Mouse (Mus musculus): Measurements from ENCODE around the gene Rsph14.

GRCm38 (mm10) chr10:74934521-74934920, 97.9 kb downstream of the Rsph14 start:
- TF ChIP-seq ZNF384 (IDR thresholded peaks at IDR 0.05; ENCODE audit: low read depth, low read length) (no peak), NRF1 (IDR thresholded peaks at IDR 0.05; ENCODE audit: insufficient read depth, low read depth, low read length, poor library complexity, severe bottlenecking) (no peak), CTCF (IDR thresholded peaks at IDR 0.05 in 2 of 3, conservative IDR thresholded peaks at IDR 0.05 in 1 of 3; ENCODE audit: control insufficient read depth in 1 of 3, insufficient read depth in 1 of 3, low read depth in 2 of 3, low read length in 3 of 3, poor library complexity in 1 of 3, severe bottlenecking in 1 of 3) (no peak), POLR2A (IDR thresholded peaks at IDR 0.05; ENCODE audit: control insufficient read depth in 1 of 2, insufficient read depth in 1 of 2, low read depth in 1 of 2, low read length in 2 of 2, poor library complexity in 1 of 2) (no peak), MEF2A (IDR thresholded peaks at IDR 0.05; ENCODE audit: extremely low read depth, insufficient replicate concordance, low read depth, low read length, poor library complexity, severe bottlenecking) (no peak), USF1 (IDR thresholded peaks at IDR 0.05; ENCODE audit: low read depth, low read length) (no peak), MYC (IDR thresholded peaks at IDR 0.05; ENCODE audit: low read depth, low read length) (no peak), USF2 (IDR thresholded peaks at IDR 0.05; ENCODE audit: borderline replicate concordance in 1 of 2, insufficient read depth in 1 of 2, low read depth in 1 of 2, low read length in 2 of 2) (no peak), TAL1 (IDR thresholded peaks at IDR 0.05; ENCODE audit: low read length) (no peak), SMC3 (IDR thresholded peaks at IDR 0.05; ENCODE audit: low read depth, low read length) (no peak), RCOR1 (IDR thresholded peaks at IDR 0.05; ENCODE audit: low read depth, low read length) (no peak), ZC3H11A (IDR thresholded peaks at IDR 0.05; ENCODE audit: low read depth, low read length) (no peak), CHD2 (IDR thresholded peaks at IDR 0.05; ENCODE audit: low read length) (no peak)
